ENCODE assay signal across 15 mouse cellular contexts in the genomic region with DNA sequence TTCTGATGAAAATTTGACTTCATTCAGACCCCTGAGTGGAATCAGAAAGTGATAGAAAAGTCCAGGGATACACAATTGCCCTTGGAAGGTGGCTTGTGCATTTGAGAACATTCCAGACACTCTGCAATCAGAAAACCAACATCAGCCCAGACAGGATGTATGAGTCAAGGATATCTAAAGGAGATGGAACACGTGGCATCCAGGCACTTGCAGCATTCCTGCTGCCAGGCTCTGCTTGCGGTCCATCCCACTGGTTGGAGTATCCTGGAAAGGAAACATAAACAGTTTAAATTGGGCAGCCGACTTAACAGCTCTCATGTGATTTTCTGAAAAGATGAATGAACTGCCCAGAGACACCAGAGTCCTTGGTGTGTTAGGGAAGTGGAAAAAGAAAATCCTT.
DNase-seq lines count a peak whose midpoint lies in the region; ATAC-seq and TF ChIP-seq lines count a peak whose summit lies in the region.
"Had no signal": no experiment of that assay in that cellular context is flagged by ENCODE, and none has a peak within 500 bp of the region (broad histone marks: within the 10 kb centered on the region; RNA-seq: fewer than 3 reads in every experiment).

No protein-coding gene starts in this region.

- no peak for TF ChIP-seq CTCF in hindbrain, postnatal 0 days (IDR thresholded peaks at IDR 0.05; ENCODE audit: low read depth)

- H3K36me3 ChIP-seq in kidney, embryonic 16.5 days (ENCODE audit: insufficient read depth, low read length) = no peaks in the 10 kb centered on the region
- no peaks in the 10 kb centered on the region for H3K36me3 ChIP-seq in intestine, embryonic 16.5 days (ENCODE audit: control insufficient read depth, insufficient read depth, low read length)
- H3K36me3 ChIP-seq in hindbrain, postnatal 0 days (ENCODE audit: insufficient read depth, low read length) = no peaks in the 10 kb centered on the region
- no peaks in the 10 kb centered on the region for H3K36me3 ChIP-seq in hindbrain, embryonic 12.5 days
- H3K36me3 ChIP-seq: embryonic facial prominence, embryonic 15.5 days; G1E; liver, embryonic 15.5 days; midbrain, embryonic 12.5 days had no signal

- H3K27ac ChIP-seq in kidney, embryonic 16.5 days (ENCODE audit: low read length) = no peak overlapping the region
- H3K27ac ChIP-seq in intestine, embryonic 16.5 days (ENCODE audit: low read length) = no peak overlapping the region
- H3K27ac ChIP-seq in hindbrain, postnatal 0 days = no peak overlapping the region
- H3K27ac ChIP-seq in hindbrain, embryonic 12.5 days = no peak overlapping the region
- H3K27ac ChIP-seq: embryonic facial prominence, embryonic 15.5 days; hindbrain, embryonic 14.5 days; liver, embryonic 15.5 days; midbrain, embryonic 12.5 days had no signal

- H3K4me3 ChIP-seq in kidney, embryonic 16.5 days (ENCODE audit: low read length) = no peak overlapping the region
- H3K4me3 ChIP-seq in intestine, embryonic 16.5 days (ENCODE audit: low read length) = no peak overlapping the region
- H3K4me3 ChIP-seq in hindbrain, postnatal 0 days (ENCODE audit: low read length) = no peak overlapping the region
- no peak overlapping the region for H3K4me3 ChIP-seq in hindbrain, embryonic 12.5 days
- H3K4me3 ChIP-seq: embryonic facial prominence, embryonic 15.5 days; liver, embryonic 15.5 days; midbrain, embryonic 12.5 days had no signal

- peak; percentile 46; the same call in 1 of the 2 replicates for ATAC-seq in kidney, embryonic 16.5 days (ENCODE audit: low FRiP score, low TSS enrichment)
- peak; percentile 59 for ATAC-seq in intestine, embryonic 16.5 days
- ATAC-seq in hindbrain, postnatal 0 days = no peak
- ATAC-seq in hindbrain, embryonic 12.5 days (ENCODE audit: low FRiP score) = no peak

- 0 out of 2 replicates have a peak, but pooled peaks cover 11% of the 10 kb centered on the region for H3K4me1 ChIP-seq in kidney, embryonic 16.5 days (ENCODE audit: insufficient read depth, low read length)
- peaks cover 3% of the 10 kb centered on the region; the same call in 1 of the 2 replicates for H3K4me1 ChIP-seq in intestine, embryonic 16.5 days (ENCODE audit: control insufficient read depth, insufficient read depth, low read length)
- H3K4me1 ChIP-seq in hindbrain, postnatal 0 days (ENCODE audit: insufficient read depth, low read length) = no peaks in the 10 kb centered on the region
- H3K4me1 ChIP-seq in hindbrain, embryonic 12.5 days = no peaks in the 10 kb centered on the region
- H3K4me1 ChIP-seq: embryonic facial prominence, embryonic 15.5 days; liver, embryonic 15.5 days; midbrain, embryonic 12.5 days had no signal

- H3K9me3 ChIP-seq in kidney, embryonic 16.5 days (ENCODE audit: low read length) = no peaks in the 10 kb centered on the region
- H3K9me3 ChIP-seq in intestine, embryonic 16.5 days (ENCODE audit: control insufficient read depth, low read length) = no peaks in the 10 kb centered on the region
- no peaks in the 10 kb centered on the region for H3K9me3 ChIP-seq in hindbrain, postnatal 0 days (ENCODE audit: low read length)
- no peaks in the 10 kb centered on the region for H3K9me3 ChIP-seq in hindbrain, embryonic 12.5 days (replicated peaks)
- H3K9me3 ChIP-seq: embryonic facial prominence, embryonic 15.5 days; liver, embryonic 15.5 days; midbrain, embryonic 12.5 days had no signal

- no peaks in the 10 kb centered on the region for H3K27me3 ChIP-seq in kidney, embryonic 16.5 days (ENCODE audit: insufficient read depth, low read length)
- no peaks in the 10 kb centered on the region for H3K27me3 ChIP-seq in intestine, embryonic 16.5 days (replicated peaks; ENCODE audit: control insufficient read depth, insufficient read depth, low read length)
- H3K27me3 ChIP-seq in hindbrain, postnatal 0 days (ENCODE audit: insufficient read depth, low read length) = no peaks in the 10 kb centered on the region
- H3K27me3 ChIP-seq in hindbrain, embryonic 12.5 days = no peaks in the 10 kb centered on the region
- H3K27me3 ChIP-seq: embryonic facial prominence, embryonic 15.5 days; liver, embryonic 15.5 days; midbrain, embryonic 12.5 days had no signal

- no peak overlapping the region for H3K9ac ChIP-seq in kidney, embryonic 16.5 days (replicated peaks; ENCODE audit: low read length)
- no peak overlapping the region for H3K9ac ChIP-seq in intestine, embryonic 16.5 days (ENCODE audit: low read depth, low read length)
- no peak overlapping the region for H3K9ac ChIP-seq in hindbrain, postnatal 0 days (replicated peaks; ENCODE audit: low read length)
- no peak overlapping the region for H3K9ac ChIP-seq in hindbrain, embryonic 12.5 days
- H3K9ac ChIP-seq: embryonic facial prominence, embryonic 15.5 days; hindbrain, embryonic 14.5 days; liver, embryonic 15.5 days; midbrain, embryonic 12.5 days had no signal

- no peak overlapping the region for H3K4me2 ChIP-seq in kidney, embryonic 16.5 days (replicated peaks; ENCODE audit: low read depth, low read length)
- no peak overlapping the region for H3K4me2 ChIP-seq in intestine, embryonic 16.5 days (ENCODE audit: low read depth, low read length)
- no peak overlapping the region for H3K4me2 ChIP-seq in hindbrain, postnatal 0 days (ENCODE audit: low read depth, low read length)
- H3K4me2 ChIP-seq in hindbrain, embryonic 12.5 days (replicated peaks) = no peak overlapping the region
- H3K4me2 ChIP-seq: embryonic facial prominence, embryonic 15.5 days; hindbrain, embryonic 14.5 days; liver, embryonic 15.5 days; midbrain, embryonic 12.5 days had no signal

- DNase-seq in adrenal gland, adult 2 months = peak; percentile 6
- no peak for DNase-seq in adrenal gland, postnatal 10 days
- DNase-seq in kidney, adult 18-20 months = no peak
- DNase-seq in brain, adult 2 months (ENCODE audit: low read depth, low spot score) = peak; percentile 40
- no peak for DNase-seq in hindbrain, postnatal 0 days (ENCODE audit: low spot score)
- DNase-seq: cerebellum, adult 11-12 months; kidney, postnatal 25 days had no signal

- 9% methylated on average over 3 of the region's 3 CpGs for WGBS in kidney, embryonic 16.5 days
- 16% methylated on average over 3 of the region's 3 CpGs for WGBS in intestine, embryonic 16.5 days
- WGBS in hindbrain, postnatal 0 days = 65% methylated on average over 3 of the region's 3 CpGs
- WGBS in hindbrain, embryonic 12.5 days = 73% methylated on average over 3 of the region's 3 CpGs

Comparison
In these comparisons a context has a peak if more than half of its experiments do, and no peak if none do; other contexts are left out.
1. DNase-seq: peak in adrenal gland, adult 2 months (single experiment) and brain, adult 2 months (single experiment); none in adrenal gland, postnatal 10 days (single experiment), kidney, adult 18-20 months (single experiment) and hindbrain, postnatal 0 days (single experiment).
2. ATAC-seq: peak in kidney, embryonic 16.5 days (single experiment) and intestine, embryonic 16.5 days (single experiment); none in hindbrain, postnatal 0 days (single experiment) and hindbrain, embryonic 12.5 days (single experiment).